In genomic region chr9:121973207-121973606, GRCm38 (mm10) we compare ENCODE assay signal across 26 mouse cellular contexts. TPM values are rescaled to one million over a fixed set of nuclear protein-coding genes. Genes with fewer than 3 reads are reported as not detected.
A peak's percentile ranks its signal among the peaks of the same experiment; 100 is the strongest.
DNase-seq lines count a peak whose midpoint lies in the region; TF ChIP-seq lines count a peak whose summit lies in the region.
"Had no signal": no experiment of that assay in that cellular context is flagged by ENCODE, and none has a peak within 500 bp of the region (broad histone marks: within the 10 kb centered on the region; RNA-seq: fewer than 3 reads in every experiment).

No protein-coding gene starts in this region.

- TF ChIP-seq CTCF in layer of hippocampus, adult 2 months (conservative IDR thresholded peaks at IDR 0.05): no peak
- TF ChIP-seq CTCF in gastrocnemius, adult 2 months (IDR thresholded peaks at IDR 0.05): no peak

- H3K27ac ChIP-seq in layer of hippocampus, adult 2 months: peak overlapping the region; percentile 85
- peak overlapping the region; percentile 79 for H3K27ac ChIP-seq in gastrocnemius, adult 2 months
- H3K27ac ChIP-seq: embryonic facial prominence, embryonic 12.5 days; heart, embryonic 13.5 days; hindbrain, embryonic 10.5 days; intestine, embryonic 15.5 days; liver, embryonic 15.5 days; midbrain, embryonic 12.5 days had no signal

- H3K4me3 ChIP-seq in layer of hippocampus, adult 2 months: no peak overlapping the region
- no peak overlapping the region for H3K4me3 ChIP-seq in gastrocnemius, adult 2 months
- H3K4me3 ChIP-seq: embryonic facial prominence, embryonic 12.5 days; heart, embryonic 13.5 days; hindbrain, embryonic 10.5 days; intestine, embryonic 15.5 days; limb, embryonic 13.5 days; liver, embryonic 15.5 days; midbrain, embryonic 12.5 days had no signal

- peak; percentile 37 for DNase-seq in gastrocnemius, adult 18-20 months (ENCODE audit: low spot score)
- no peak for DNase-seq in gastrocnemius, postnatal 10 days
- no peak for DNase-seq in layer of hippocampus, adult 2 months (ENCODE audit: low spot score in 2 of 2)
- DNase-seq in layer of hippocampus, adult 9-11 months: no peak
- peak; percentile 67 for DNase-seq in gastrocnemius, adult 2 months
- DNase-seq in gastrocnemius, postnatal 36 days: peak; percentile 28 to 47
- no peak for DNase-seq in layer of hippocampus, adult 11-12 months (ENCODE audit: low spot score)
- DNase-seq in spleen, postnatal 4 days (ENCODE audit: low spot score in 2 of 2): no peak
- DNase-seq: adrenal gland, postnatal 36 days; cerebellum, postnatal 25 days; kidney, adult 8-10 months; kidney, postnatal 14 days; thymus, postnatal 14 days had no signal

- intact Hi-C loops in gastrocnemius, adult 2 months (cut with DNase I): no loop called here
- intact Hi-C loops in gastrocnemius, postnatal 36 days (cut with DNase I): no loop called here

RNA-seq across cellular contexts. Expression of gene Fam198a, which starts 22.4 kb away (rescaled TPM):
- total RNA-seq in gastrocnemius, adult 18-20 months (2021): under 1 TPM; 0.62 to 0.71 TPM
- 1 to 10 TPM; 6.4 to 7.8 TPM for total RNA-seq in gastrocnemius, postnatal 10 days (2021)
- total RNA-seq in layer of hippocampus, adult 2 months (2021): 1 to 10 TPM; 6.7 to 9.1 TPM
- total RNA-seq in gastrocnemius, adult 2 months (2021): 1 to 10 TPM in 1 of 2 experiments, under 1 TPM in 1; 0.97 to 1.6 TPM
- 1 to 10 TPM; 1.3 to 1.4 TPM for total RNA-seq in gastrocnemius, postnatal 36 days (2021)
- total RNA-seq: monocyte, adult 5-6 weeks; neutrophil, adult 5-6 weeks had no signal

RNA-seq across cellular contexts. Expression of gene Pomgnt2, which starts 23.7 kb away (rescaled TPM):
- 10 to 100 TPM; 15.9 to 16.6 TPM for total RNA-seq in gastrocnemius, adult 18-20 months (2021)
- total RNA-seq in gastrocnemius, postnatal 10 days (2021): 1 to 10 TPM; 6.5 to 7.0 TPM
- total RNA-seq in layer of hippocampus, adult 2 months (2021): 10 to 100 TPM; 41.4 to 41.7 TPM
- 10 to 100 TPM; 14.9 to 16.7 TPM for total RNA-seq in gastrocnemius, adult 2 months (2021)
- 10 to 100 TPM; 10.4 to 11.8 TPM for total RNA-seq in gastrocnemius, postnatal 36 days (2021)
- total RNA-seq: monocyte, adult 5-6 weeks; neutrophil, adult 5-6 weeks had no signal

RNA-seq across cellular contexts. Expression of gene Cyp8b1, which starts 57.1 kb away (rescaled TPM):
- not detected for total RNA-seq in gastrocnemius, adult 18-20 months (2021)
- total RNA-seq in gastrocnemius, postnatal 10 days (2021): not detected
- total RNA-seq in layer of hippocampus, adult 2 months (2021): not detected
- total RNA-seq in gastrocnemius, adult 2 months (2021): not detected
- not detected for total RNA-seq in gastrocnemius, postnatal 36 days (2021)
- total RNA-seq: forebrain, postnatal 0 days; layer of hippocampus, adult 8-10 months; left cerebral cortex, postnatal 14 days; megakaryocyte progenitor cell, adult 5-6 weeks; monocyte, adult 5-6 weeks; neutrophil, adult 5-6 weeks had no signal

Comparison
In these comparisons a context has a peak if more than half of its experiments do, and no peak if none do; other contexts are left out.
1. DNase-seq: peak in gastrocnemius, adult 18-20 months (single experiment), gastrocnemius, adult 2 months (single experiment) and gastrocnemius, postnatal 36 days (2 of 2); none in gastrocnemius, postnatal 10 days (single experiment), layer of hippocampus, adult 2 months (0 of 2), layer of hippocampus, adult 9-11 months (single experiment), layer of hippocampus, adult 11-12 months (single experiment) and spleen, postnatal 4 days (0 of 2).